Mouse (Mus musculus) liver, embryonic 15.5 days (tissue): ENCODE measurements at regions not wholly inside any gene's neighbourhood (a gene's known extent, or its start where the extent isn't known, plus 50 kb on each side); places are given as distances from the start of the nearest gene placed in this dataset.

Experiments used
- ATAC-seq: fragments of 200-750 bp; cut with Nextera tagmentation; 2 replicates; pipeline ENCODE4 v1.8.0; 2017; ENCODE audit warnings: moderate number of reproducible peaks, mild to moderate bottlenecking, moderate library complexity; ENCODE audit not compliant: insufficient read depth
- H3K27ac ChIP-seq: fragments of 300-500 bp; sonication (generic); replicated peaks from 2 replicates; pipeline ENCODE4 v1.5.1; 2015; ENCODE audit warnings: mild to moderate bottlenecking, inconsistent platforms
- H3K27me3 ChIP-seq: fragments of 300-500 bp; sonication (generic); 2 replicates; pipeline ENCODE4 v1.6.1; 2015; ENCODE audit warnings: mild to moderate bottlenecking, inconsistent platforms
- H3K36me3 ChIP-seq: fragments of 300-500 bp; sonication (generic); replicated peaks from 2 replicates; pipeline ENCODE4 v1.6.1; 2015; ENCODE audit warnings: moderate library complexity, mild to moderate bottlenecking, inconsistent platforms
- H3K4me1 ChIP-seq: fragments of 300-500 bp; sonication (generic); replicated peaks from 2 replicates; pipeline ENCODE4 v1.6.1; 2015; ENCODE audit warnings: inconsistent platforms
- H3K4me2 ChIP-seq: fragments of 300-500 bp; sonication (generic); 2 replicates; pipeline ENCODE4 v1.6.1; 2015; ENCODE audit warnings: moderate library complexity, mild to moderate bottlenecking, inconsistent platforms
- H3K4me3 ChIP-seq: fragments of 300-500 bp; sonication (generic); replicated peaks from 2 replicates; pipeline ENCODE4 v1.5.1; 2015; ENCODE audit warnings: mild to moderate bottlenecking, inconsistent platforms
- H3K9ac ChIP-seq: fragments of 300-500 bp; sonication (generic); 2 replicates; pipeline ENCODE4 v1.6.1; 2015; ENCODE audit warnings: moderate library complexity, mild to moderate bottlenecking, inconsistent platforms
- H3K9me3 ChIP-seq: fragments of 300-500 bp; sonication (generic); replicated peaks from 2 replicates; pipeline ENCODE4 v1.6.1; 2016; ENCODE audit warnings: inconsistent platforms
- WGBS: fragments of 180-500 bp; shearing (Covaris S2); methylation state at CpG from one replicate; pipeline ENCODE4 v1.1.7; 2015; ENCODE audit warnings: mixed read lengths; ENCODE audit not compliant: insufficient replicate concordance; 5-methylcytosine and 5-hydroxymethylcytosine counted together

GRCm38 (mm10) chr3:83556788-83557515, 209.2 kb upstream of the Sfrp2 start:
- Histone ChIP-seq H3K9me3 (no peaks in the 10 kb centered on the region), H3K36me3 (no peaks in the 10 kb centered on the region), H3K4me3 (no peak overlapping the region), H3K27ac (no peak overlapping the region), H3K4me2 (no peak overlapping the region), H3K9ac (no peak overlapping the region), H3K4me1 (no peaks in the 10 kb centered on the region), H3K27me3 (no peaks in the 10 kb centered on the region)
- WGBS: 63% methylated on average over 10 of the region's 10 CpGs
- no peak for ATAC-seq

- no peaks in the 10 kb centered on the region for H3K27me3 ChIP-seq
- no peak overlapping the region for H3K4me2 ChIP-seq
- no peak overlapping the region for H3K4me3 ChIP-seq
- ATAC-seq: no peak
- no peaks in the 10 kb centered on the region for H3K36me3 ChIP-seq
- H3K9me3 ChIP-seq: no peaks in the 10 kb centered on the region
- WGBS: 45% methylated on average over 3 of the region's 3 CpGs
- no peak overlapping the region for H3K27ac ChIP-seq
- no peak overlapping the region for H3K9ac ChIP-seq
- H3K4me1 ChIP-seq: no peaks in the 10 kb centered on the region
Measured at GRCm38 (mm10) chr3:83562026-83562425, 204.1 kb upstream of the Sfrp2 start.

GRCm38 (mm10) chr3:83575526-83575925, 190.6 kb upstream of the Sfrp2 start:
- Histone ChIP-seq H3K4me3 (no peak overlapping the region), H3K9ac (no peak overlapping the region), H3K36me3 (no peaks in the 10 kb centered on the region), H3K27me3 (no peaks in the 10 kb centered on the region), H3K4me1 (no peaks in the 10 kb centered on the region), H3K27ac (no peak overlapping the region), H3K9me3 (no peaks in the 10 kb centered on the region), H3K4me2 (no peak overlapping the region)
- no peak for ATAC-seq
- 47% methylated on average over 4 of the region's 4 CpGs for WGBS

- WGBS: 54% methylated on average over 2 of the region's 2 CpGs
- ATAC-seq: no peak
- no peak overlapping the region for H3K4me3 ChIP-seq
Measured at GRCm38 (mm10) chr3:83576155-83576554, 190.0 kb upstream of the Sfrp2 start.

GRCm38 (mm10) chr3:83580766-83581165, 185.4 kb upstream of the Sfrp2 start:
- no peak overlapping the region for H3K9ac ChIP-seq
- H3K4me1 ChIP-seq: no peaks in the 10 kb centered on the region
- no peaks in the 10 kb centered on the region for H3K27me3 ChIP-seq
- no peak overlapping the region for H3K27ac ChIP-seq
- H3K4me2 ChIP-seq: no peak overlapping the region
- WGBS: 63% methylated on average over 4 of the region's 4 CpGs
- no peaks in the 10 kb centered on the region for H3K9me3 ChIP-seq
- no peak for ATAC-seq
- H3K36me3 ChIP-seq: no peaks in the 10 kb centered on the region
- no peak overlapping the region for H3K4me3 ChIP-seq

More at GRCm38 (mm10) chr3:83576155-83576554, 190.0 kb upstream of the Sfrp2 start:
- Histone ChIP-seq H3K27me3 (no peaks in the 10 kb centered on the region), H3K9me3 (no peaks in the 10 kb centered on the region), H3K4me1 (no peaks in the 10 kb centered on the region), H3K9ac (no peak overlapping the region), H3K4me2 (no peak overlapping the region), H3K27ac (no peak overlapping the region), H3K36me3 (no peaks in the 10 kb centered on the region)

GRCm38 (mm10) chr3:83582256-83582655, 183.9 kb upstream of the Sfrp2 start:
- no peaks in the 10 kb centered on the region for H3K4me1 ChIP-seq
- no peaks in the 10 kb centered on the region for H3K27me3 ChIP-seq
- WGBS: 63% methylated on average over 2 of the region's 2 CpGs
- no peak for ATAC-seq
- no peaks in the 10 kb centered on the region for H3K36me3 ChIP-seq
- H3K9ac ChIP-seq: no peak overlapping the region
- no peak overlapping the region for H3K4me2 ChIP-seq
- no peak overlapping the region for H3K4me3 ChIP-seq
- H3K27ac ChIP-seq: no peak overlapping the region
- no peaks in the 10 kb centered on the region for H3K9me3 ChIP-seq

GRCm38 (mm10) chr3:83583071-83583672, 182.9 kb upstream of the Sfrp2 start:
- Histone ChIP-seq H3K4me1 (no peaks in the 10 kb centered on the region), H3K36me3 (no peaks in the 10 kb centered on the region), H3K9ac (no peak overlapping the region), H3K4me3 (no peak overlapping the region), H3K27ac (no peak overlapping the region), H3K27me3 (no peaks in the 10 kb centered on the region), H3K4me2 (no peak overlapping the region), H3K9me3 (no peaks in the 10 kb centered on the region)
- WGBS: 68% methylated on average over 8 of the region's 8 CpGs
- ATAC-seq: no peak

- Histone ChIP-seq H3K9ac (no peak overlapping the region), H3K4me3 (no peak overlapping the region), H3K27me3 (no peaks in the 10 kb centered on the region), H3K9me3 (no peaks in the 10 kb centered on the region), H3K36me3 (no peaks in the 10 kb centered on the region), H3K4me1 (no peaks in the 10 kb centered on the region), H3K27ac (no peak overlapping the region), H3K4me2 (no peak overlapping the region)
- no peak for ATAC-seq
- WGBS: 51% methylated on average over 5 of the region's 5 CpGs
Measured at GRCm38 (mm10) chr3:83586086-83586485, 180.0 kb upstream of the Sfrp2 start.

- no peak overlapping the region for H3K4me3 ChIP-seq
- no peaks in the 10 kb centered on the region for H3K4me1 ChIP-seq
- H3K36me3 ChIP-seq: no peaks in the 10 kb centered on the region
- no peaks in the 10 kb centered on the region for H3K9me3 ChIP-seq
- no peaks in the 10 kb centered on the region for H3K27me3 ChIP-seq
- no peak overlapping the region for H3K9ac ChIP-seq
- H3K27ac ChIP-seq: no peak overlapping the region
- H3K4me2 ChIP-seq: no peak overlapping the region
- ATAC-seq: no peak
- WGBS: 60% methylated on average over 4 of the region's 4 CpGs
Measured at GRCm38 (mm10) chr3:83586551-83586950, 179.6 kb upstream of the Sfrp2 start.

GRCm38 (mm10) chr3:83589127-83589526, 177.0 kb upstream of the Sfrp2 start:
- Histone ChIP-seq H3K9ac (no peak overlapping the region), H3K27me3 (no peaks in the 10 kb centered on the region), H3K4me3 (no peak overlapping the region), H3K27ac (no peak overlapping the region), H3K36me3 (no peaks in the 10 kb centered on the region), H3K9me3 (no peaks in the 10 kb centered on the region), H3K4me2 (no peak overlapping the region), H3K4me1 (no peaks in the 10 kb centered on the region)
- 42% methylated on average over 8 of the region's 8 CpGs for WGBS
- ATAC-seq: no peak

- no peaks in the 10 kb centered on the region for H3K4me1 ChIP-seq
- H3K27ac ChIP-seq: no peak overlapping the region
- no peak for ATAC-seq
- no peaks in the 10 kb centered on the region for H3K9me3 ChIP-seq
- no peaks in the 10 kb centered on the region for H3K36me3 ChIP-seq
- no peak overlapping the region for H3K4me2 ChIP-seq
- WGBS: 74% methylated on average over 7 of the region's 7 CpGs
- H3K27me3 ChIP-seq: no peaks in the 10 kb centered on the region
- H3K4me3 ChIP-seq: no peak overlapping the region
- H3K9ac ChIP-seq: no peak overlapping the region
Measured at GRCm38 (mm10) chr3:83591206-83591605, 174.9 kb upstream of the Sfrp2 start.

- Histone ChIP-seq H3K27me3 (no peaks in the 10 kb centered on the region), H3K4me2 (no peak overlapping the region), H3K27ac (no peak overlapping the region), H3K9me3 (no peaks in the 10 kb centered on the region), H3K4me1 (no peaks in the 10 kb centered on the region), H3K9ac (no peak overlapping the region), H3K4me3 (no peak overlapping the region), H3K36me3 (no peaks in the 10 kb centered on the region)
- WGBS: 53% methylated on average over 5 of the region's 5 CpGs
- ATAC-seq: no peak
Measured at GRCm38 (mm10) chr3:83593321-83593720, 172.8 kb upstream of the Sfrp2 start.
